Comparison of ENCODE assay signal across 12 mouse cellular contexts in the genomic region with DNA sequence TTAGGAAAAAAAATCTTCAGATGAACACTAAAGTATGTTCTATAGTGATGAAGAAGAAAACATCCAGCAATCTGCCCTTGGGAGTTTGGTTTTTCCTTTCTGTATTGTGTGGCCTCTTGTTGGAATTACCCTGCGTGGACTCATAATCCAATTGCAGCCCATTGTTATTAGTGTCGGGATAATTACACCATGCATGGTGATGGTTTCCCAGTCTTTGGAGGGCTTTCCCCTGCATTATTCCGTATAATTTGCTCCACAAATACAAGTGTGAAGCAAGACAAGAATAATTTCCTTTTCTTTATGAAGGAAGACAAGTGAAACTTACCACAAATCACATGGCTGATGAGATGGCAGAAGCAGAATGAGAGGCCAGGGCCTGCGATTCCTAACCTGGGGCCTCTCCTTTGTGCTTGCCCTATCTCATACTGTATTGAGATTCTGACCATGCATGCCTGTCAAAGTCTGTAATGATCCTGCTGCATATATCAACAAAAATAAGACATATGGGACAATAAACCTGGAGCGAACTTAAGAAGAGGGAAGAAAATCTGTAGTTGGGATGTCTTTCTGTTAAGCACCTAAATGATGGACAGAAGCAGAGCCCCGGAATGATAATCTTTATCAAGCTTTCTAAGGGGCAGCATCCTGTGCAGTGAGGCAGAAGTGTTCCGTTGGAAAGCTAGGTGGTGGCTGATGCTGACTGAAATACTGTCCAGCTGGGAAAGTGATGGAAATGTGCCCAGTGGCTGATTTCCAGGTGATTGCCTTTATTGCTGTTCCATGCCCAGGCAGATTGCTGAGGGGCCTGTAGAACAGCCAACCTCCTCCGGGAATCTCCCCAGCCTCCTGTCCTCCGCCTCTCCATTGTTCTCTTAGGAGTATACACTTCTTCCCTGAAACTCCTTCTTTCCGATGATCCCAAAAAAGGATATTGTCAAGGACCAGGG.
DNase-seq lines count a peak whose midpoint lies in the region; ATAC-seq and TF ChIP-seq lines count a peak whose summit lies in the region.
"Had no signal": no experiment of that assay in that cellular context is flagged by ENCODE, and none has a peak within 500 bp of the region (broad histone marks: within the 10 kb centered on the region; RNA-seq: fewer than 3 reads in every experiment).

No protein-coding gene starts in this region.

- no peak for ATAC-seq in embryonic facial prominence, embryonic 14.5 days (ENCODE audit: low read depth)
- no peak for ATAC-seq in hindbrain, postnatal 0 days
- ATAC-seq: Patski had no signal

- H3K4me1 ChIP-seq in embryonic facial prominence, embryonic 14.5 days (ENCODE audit: control insufficient read depth, insufficient read depth, low read length) = no peaks in the 10 kb centered on the region
- no peaks in the 10 kb centered on the region for H3K4me1 ChIP-seq in embryonic facial prominence, embryonic 10.5 days
- no peaks in the 10 kb centered on the region for H3K4me1 ChIP-seq in lung, adult 2 months (ENCODE audit: control insufficient read depth, insufficient read depth, low read length)
- 0 out of 2 replicates have a peak, but pooled peaks cover 5% of the 10 kb centered on the region for H3K4me1 ChIP-seq in hindbrain, postnatal 0 days (ENCODE audit: insufficient read depth, low read length)
- H3K4me1 ChIP-seq: stomach, embryonic 15.5 days had no signal

- TF ChIP-seq POLR2A in lung, adult 2 months (IDR thresholded peaks at IDR 0.05; ENCODE audit: borderline replicate concordance, extremely low read depth, low read depth, low read length) = no peak

- DNase-seq in embryonic facial prominence, embryonic 14.5 days (ENCODE audit: low spot score) = peak; percentile 20
- DNase-seq in embryonic facial prominence, embryonic 10.5 days (ENCODE audit: low spot score) = no peak
- peak; percentile 1 for DNase-seq in lung, postnatal 36 days
- DNase-seq in lung, adult 2 months = no peak
- peak; percentile 65 for DNase-seq in cerebellum, adult 9-10 months
- DNase-seq in hindbrain, postnatal 0 days (ENCODE audit: low spot score) = peak; percentile 71
- DNase-seq in thymus, postnatal 4 days = no peak
- no peak for DNase-seq in urinary bladder, postnatal 4 days (ENCODE audit: low spot score in 2 of 2)
- DNase-seq: kidney, adult 11 months had no signal

- H3K9me3 ChIP-seq in embryonic facial prominence, embryonic 14.5 days (ENCODE audit: control insufficient read depth, low read length) = no peaks in the 10 kb centered on the region
- no peaks in the 10 kb centered on the region for H3K9me3 ChIP-seq in embryonic facial prominence, embryonic 10.5 days
- H3K9me3 ChIP-seq in hindbrain, postnatal 0 days (ENCODE audit: low read length) = no peaks in the 10 kb centered on the region
- H3K9me3 ChIP-seq: stomach, embryonic 15.5 days had no signal

- H3K4me3 ChIP-seq in embryonic facial prominence, embryonic 14.5 days (ENCODE audit: low read depth, low read length) = no peak overlapping the region
- H3K4me3 ChIP-seq in embryonic facial prominence, embryonic 10.5 days = no peak overlapping the region
- H3K4me3 ChIP-seq in lung, adult 2 months (replicated peaks; ENCODE audit: extremely low read depth, low read depth, low read length) = no peak overlapping the region
- H3K4me3 ChIP-seq in hindbrain, postnatal 0 days (ENCODE audit: low read length) = no peak overlapping the region
- H3K4me3 ChIP-seq: stomach, embryonic 15.5 days had no signal

- no peak for TF ChIP-seq CTCF in lung, adult 2 months (IDR thresholded peaks at IDR 0.05; ENCODE audit: insufficient read depth, low read length)
- TF ChIP-seq CTCF in hindbrain, postnatal 0 days (IDR thresholded peaks at IDR 0.05; ENCODE audit: low read depth) = no peak

- WGBS in embryonic facial prominence, embryonic 14.5 days = 76% methylated on average over 10 of the region's 10 CpGs
- WGBS in embryonic facial prominence, embryonic 10.5 days = 76% methylated on average over 10 of the region's 10 CpGs
- whole genome bisulfite sequencing in lung, adult 2 months = 79% methylated on average over 10 of the region's 10 CpGs
- WGBS in hindbrain, postnatal 0 days = 41% methylated on average over 10 of the region's 10 CpGs

- H3K9ac ChIP-seq in embryonic facial prominence, embryonic 14.5 days (ENCODE audit: low read depth, low read length) = no peak overlapping the region
- no peak overlapping the region for H3K9ac ChIP-seq in hindbrain, postnatal 0 days (replicated peaks; ENCODE audit: low read length)
- H3K9ac ChIP-seq: stomach, embryonic 15.5 days had no signal

- H3K4me2 ChIP-seq in embryonic facial prominence, embryonic 14.5 days (ENCODE audit: low read depth, low read length) = no peak overlapping the region
- no peak overlapping the region for H3K4me2 ChIP-seq in hindbrain, postnatal 0 days (ENCODE audit: low read depth, low read length)
- H3K4me2 ChIP-seq: stomach, embryonic 15.5 days had no signal

- H3K36me3 ChIP-seq in embryonic facial prominence, embryonic 14.5 days (ENCODE audit: control insufficient read depth, insufficient read depth, low read length) = no peaks in the 10 kb centered on the region
- no peaks in the 10 kb centered on the region for H3K36me3 ChIP-seq in embryonic facial prominence, embryonic 10.5 days (replicated peaks)
- no peaks in the 10 kb centered on the region for H3K36me3 ChIP-seq in hindbrain, postnatal 0 days (ENCODE audit: insufficient read depth, low read length)
- H3K36me3 ChIP-seq: stomach, embryonic 15.5 days had no signal

- no peak overlapping the region for H3K27ac ChIP-seq in embryonic facial prominence, embryonic 14.5 days (replicated peaks; ENCODE audit: low read depth, low read length)
- no peak overlapping the region for H3K27ac ChIP-seq in embryonic facial prominence, embryonic 10.5 days (replicated peaks)
- no peak overlapping the region for H3K27ac ChIP-seq in hindbrain, postnatal 0 days
- H3K27ac ChIP-seq: macrophage; stomach, embryonic 15.5 days had no signal

- no peaks in the 10 kb centered on the region for H3K27me3 ChIP-seq in embryonic facial prominence, embryonic 14.5 days (replicated peaks; ENCODE audit: control insufficient read depth, insufficient read depth, low read length)
- H3K27me3 ChIP-seq in embryonic facial prominence, embryonic 10.5 days (replicated peaks; ENCODE audit: low read depth, poor library complexity, severe bottlenecking) = no peaks in the 10 kb centered on the region
- no peaks in the 10 kb centered on the region for H3K27me3 ChIP-seq in hindbrain, postnatal 0 days (ENCODE audit: insufficient read depth, low read length)
- H3K27me3 ChIP-seq: stomach, embryonic 15.5 days had no signal

Comparison
In these comparisons a context has a peak if more than half of its experiments do, and no peak if none do; other contexts are left out.
1. DNase-seq: peak in embryonic facial prominence, embryonic 14.5 days (single experiment), lung, postnatal 36 days (single experiment), cerebellum, adult 9-10 months (single experiment) and hindbrain, postnatal 0 days (single experiment); none in embryonic facial prominence, embryonic 10.5 days (single experiment), lung, adult 2 months (single experiment), thymus, postnatal 4 days (single experiment) and urinary bladder, postnatal 4 days (0 of 2).